Mouse (Mus musculus): ENCODE data around the gene Nek3. TPM values are rescaled to one million over a fixed set of nuclear protein-coding genes. Genes with fewer than 3 reads are reported as not detected.

Gene Nek3
- polyA plus RNA-seq, 1 experiment from 2014 or later, result 6.1 TPM

Other genes starting within 250 kb of the Nek3 start
- not detected in 2 replicates for gene Defb15, start 233.7 kb downstream of the Nek3 start, polyA plus RNA-seq (2015; fragmentation: Nextera tagmentation; extraction: Ambion mirVana)
- not detected in 2 replicates for gene Defb35, start 228.1 kb downstream of the Nek3 start, polyA plus RNA-seq (2015; fragmentation: Nextera tagmentation; extraction: Ambion mirVana)
- gene Defb13, start 219.7 kb downstream of the Nek3 start, polyA plus RNA-seq (2015; fragmentation: Nextera tagmentation; extraction: Ambion mirVana), result not detected in 2 replicates
- gene Fam90a1a, start 207.7 kb downstream of the Nek3 start, polyA plus RNA-seq (2015; fragmentation: Nextera tagmentation; extraction: Ambion mirVana), result not detected in 2 replicates
- not detected in 2 replicates for gene Ccdc70, start 196.7 kb downstream of the Nek3 start, polyA plus RNA-seq (2015; fragmentation: Nextera tagmentation; extraction: Ambion mirVana)
- 1.5 and 1.6 TPM in 2 replicates for gene Atp7b, start 106.1 kb downstream of the Nek3 start, polyA plus RNA-seq (2015; fragmentation: Nextera tagmentation; extraction: Ambion mirVana)
- 44.5 and 49.6 TPM in 2 replicates for gene Alg11, start 105.7 kb downstream of the Nek3 start, polyA plus RNA-seq (2015; fragmentation: Nextera tagmentation; extraction: Ambion mirVana)
- gene Nek5, start 41.4 kb downstream of the Nek3 start, polyA plus RNA-seq (2015; fragmentation: Nextera tagmentation; extraction: Ambion mirVana), result 1.0 and 1.3 TPM in 2 replicates
- gene Ckap2, start 19.4 kb upstream of the Nek3 start, polyA plus RNA-seq (2015; fragmentation: Nextera tagmentation; extraction: Ambion mirVana), result 6.6 and 8.4 TPM in 2 replicates
- 41.6 and 44.2 TPM in 2 replicates for gene Vps36, start 26.4 kb upstream of the Nek3 start, polyA plus RNA-seq (2015; fragmentation: Nextera tagmentation; extraction: Ambion mirVana)
- 7.1 and 7.3 TPM in 2 replicates for gene Thsd1, start 60.9 kb upstream of the Nek3 start, polyA plus RNA-seq (2015; fragmentation: Nextera tagmentation; extraction: Ambion mirVana)
- gene Tpte, start 117.0 kb upstream of the Nek3 start, polyA plus RNA-seq (2015; fragmentation: Nextera tagmentation; extraction: Ambion mirVana), result not detected in 2 replicates
- 7.1 and 7.2 TPM in 2 replicates for gene Slc25a15, start 232.2 kb upstream of the Nek3 start, polyA plus RNA-seq (2015; fragmentation: Nextera tagmentation; extraction: Ambion mirVana)
- 34.3 and 39.4 TPM in 2 replicates for gene Mrps31, start 244.9 kb upstream of the Nek3 start, polyA plus RNA-seq (2015; fragmentation: Nextera tagmentation; extraction: Ambion mirVana)

Measured in midbrain, embryonic 16.5 days (tissue).